Mouse (Mus musculus): ENCODE data around the gene Gm4353. TPM values are rescaled to one million over a fixed set of nuclear protein-coding genes. Genes with fewer than 3 reads are reported as not detected.

The Gm4353 gene
- polyA plus RNA-seq, 1 experiment from 2014 or later, result 0.52 TPM

DNA sequence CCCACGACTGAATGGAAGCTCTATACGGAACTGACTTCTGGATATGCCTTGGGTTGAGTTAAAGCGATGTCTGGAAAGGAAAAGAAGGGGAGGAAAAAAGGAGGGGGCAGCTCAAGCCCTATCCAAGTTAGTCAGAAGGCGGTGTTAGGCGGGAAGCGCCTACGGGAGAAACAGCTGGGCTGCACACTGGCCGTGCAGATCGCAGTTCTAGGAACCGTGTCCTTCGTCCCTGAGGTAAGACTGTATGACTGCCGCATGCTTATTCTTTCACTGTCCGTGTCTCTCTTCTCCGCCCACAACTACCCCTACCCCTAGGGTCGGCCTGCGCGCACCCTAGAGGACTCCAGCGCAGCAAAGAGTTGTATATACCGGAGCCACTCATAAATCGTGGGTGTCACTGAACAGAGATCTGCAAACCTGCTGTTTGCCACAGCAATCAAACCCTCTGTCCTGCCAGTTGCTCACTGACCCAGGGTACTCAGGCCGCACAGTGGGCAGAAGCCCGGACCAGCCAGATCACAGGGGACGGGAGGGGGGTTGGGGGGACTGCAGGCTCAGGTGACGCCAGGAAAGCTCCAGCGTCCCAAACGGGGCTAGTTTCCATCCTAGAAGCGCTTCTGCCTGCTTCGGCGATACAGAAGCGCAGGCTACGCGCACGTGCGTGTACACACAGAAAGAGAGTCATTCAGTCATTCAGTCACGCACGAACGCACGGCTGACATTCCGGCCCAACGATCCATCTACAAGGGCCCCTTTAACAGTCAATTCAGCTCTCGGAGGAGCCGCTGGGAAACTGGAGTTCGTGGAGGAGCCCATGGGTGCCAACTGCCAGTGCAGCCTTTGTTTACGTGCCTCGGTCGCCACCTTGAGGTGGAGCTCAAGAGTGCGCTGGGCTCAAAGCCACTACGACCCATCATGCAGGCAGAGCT lies 44.6 kb downstream of the Gm4353 start:
- H3K27ac ChIP-seq (replicated peaks), result no peak overlapping the region; the same call in 1 of the 2 replicates
- H3K4me3 ChIP-seq, result peak overlapping the region; percentile 68
- peaks cover 41% of the 10 kb centered on the region for H3K27me3 ChIP-seq (replicated peaks)
- peaks cover 25% of the 10 kb centered on the region for H3K4me1 ChIP-seq
- WGBS, result under 1% methylated on average over 48 of the region's 48 CpGs
- peak; percentile 25; the same call in 1 of the 2 replicates for ATAC-seq (ENCODE audit: extremely low read depth, insufficient number of reproducible peaks, low FRiP score, low TSS enrichment)
- H3K36me3 ChIP-seq, result no peaks in the 10 kb centered on the region
- H3K9me3 ChIP-seq, result no peaks in the 10 kb centered on the region
- peak overlapping the region; percentile 99 for H3K4me2 ChIP-seq
- H3K9ac ChIP-seq, result peak overlapping the region; percentile 77

DNA sequence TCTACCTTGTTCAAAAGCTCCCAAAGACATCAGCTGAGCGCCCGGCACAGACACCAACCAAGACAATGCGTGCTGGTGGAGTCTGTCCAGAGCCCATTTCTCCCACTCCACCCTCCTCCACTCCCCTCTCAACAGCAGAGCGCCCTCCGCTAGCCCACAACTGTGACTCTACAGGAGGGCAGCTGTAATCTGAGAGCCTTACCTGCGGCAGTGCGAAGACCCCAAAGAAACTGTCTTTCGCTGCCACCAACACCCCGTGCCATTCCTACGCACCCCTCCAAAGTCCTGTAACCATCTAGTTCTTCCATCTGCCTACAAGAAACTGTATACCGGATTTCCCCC lies 45.3 kb downstream of the Gm4353 start, which contains the start of gene 1110004F10Rik:
Gene 1110004F10Rik, plus strand, starts transcription at position 202 of the 342 bp plus-strand sequence.
- Histone ChIP-seq H3K36me3 (no peaks in the 10 kb centered on the region), H3K9me3 (no peaks in the 10 kb centered on the region), H3K27ac (replicated peaks) (no peak within 1 kb of the TSS; the same call in 1 of the 2 replicates), H3K9ac (peak within 1 kb of the TSS; percentile 77), H3K4me1 (peaks cover 25% of the 10 kb centered on the region), H3K4me2 (peak within 1 kb of the TSS; percentile 99), H3K27me3 (replicated peaks) (peaks cover 41% of the 10 kb centered on the region), H3K4me3 (peak within 1 kb of the TSS; percentile 68)
- no peak for ATAC-seq (ENCODE audit: extremely low read depth, insufficient number of reproducible peaks, low FRiP score, low TSS enrichment)
- 0% methylated on average over 11 of the region's 11 CpGs for WGBS

DNA sequence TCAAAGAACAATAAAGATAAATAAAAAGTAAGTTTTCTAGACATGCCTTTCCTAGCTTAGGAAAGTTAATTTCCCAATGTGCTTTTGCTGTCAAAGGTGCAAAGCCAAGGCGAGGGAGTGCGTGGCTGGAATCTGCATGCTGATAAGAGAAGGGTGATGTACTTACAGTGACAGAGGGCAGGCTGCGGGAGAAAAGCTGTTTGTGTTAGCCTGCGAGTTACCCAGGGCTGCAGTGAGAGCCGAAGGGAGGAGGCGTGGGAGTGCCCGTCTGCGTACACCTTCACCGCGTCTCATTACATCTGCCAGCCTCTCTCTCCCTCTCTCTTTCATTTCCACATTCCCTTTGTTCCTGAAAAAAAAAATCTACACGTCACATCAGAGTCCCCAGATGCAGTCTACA lies 45.9 kb downstream of the Gm4353 start, which contains the start of gene Sox6:
Gene Sox6, minus strand, starts transcription at position 286 of the 400 bp plus-strand sequence.
- Histone ChIP-seq H3K4me2 (peak within 1 kb of the TSS; percentile 99), H3K4me3 (peak within 1 kb of the TSS; percentile 68), H3K27ac (replicated peaks) (no peak within 1 kb of the TSS; the same call in 1 of the 2 replicates), H3K9me3 (no peaks in the 10 kb centered on the region), H3K36me3 (no peaks in the 10 kb centered on the region), H3K4me1 (peaks cover 25% of the 10 kb centered on the region), H3K9ac (peak within 1 kb of the TSS; percentile 77), H3K27me3 (replicated peaks) (peaks cover 41% of the 10 kb centered on the region)
- ATAC-seq (ENCODE audit: extremely low read depth, insufficient number of reproducible peaks, low FRiP score, low TSS enrichment), result no peak
- WGBS, result under 1% methylated on average over 11 of the region's 11 CpGs

DNA sequence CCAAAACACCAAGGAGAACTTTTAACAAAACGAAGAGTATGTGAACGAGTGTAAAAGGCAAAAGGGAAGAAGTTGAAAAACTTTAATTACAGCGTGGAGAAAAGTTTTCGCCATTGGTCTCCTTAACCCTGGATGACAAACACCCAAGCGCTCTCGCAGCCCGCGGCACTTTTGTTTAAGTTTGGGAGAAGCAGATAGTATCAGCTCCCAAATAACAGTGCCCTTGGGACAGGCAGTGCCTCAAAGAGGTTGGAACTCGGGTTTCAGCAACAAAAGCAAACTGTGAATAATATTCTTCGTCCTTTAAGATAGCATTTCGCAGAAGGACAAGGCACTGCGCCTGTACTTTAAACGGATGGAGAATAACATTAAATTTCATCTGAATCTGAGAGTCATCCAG lies 46.4 kb downstream of the Gm4353 start:
- no peaks in the 10 kb centered on the region for H3K9me3 ChIP-seq
- peak overlapping the region; percentile 99 for H3K4me2 ChIP-seq
- no peak for ATAC-seq (ENCODE audit: extremely low read depth, insufficient number of reproducible peaks, low FRiP score, low TSS enrichment)
- peak overlapping the region; percentile 68 for H3K4me3 ChIP-seq
- no peak overlapping the region for H3K27ac ChIP-seq (replicated peaks)
- H3K27me3 ChIP-seq (replicated peaks), result peaks cover 41% of the 10 kb centered on the region
- H3K9ac ChIP-seq, result peak overlapping the region; percentile 77
- H3K36me3 ChIP-seq, result no peaks in the 10 kb centered on the region
- peaks cover 25% of the 10 kb centered on the region for H3K4me1 ChIP-seq
- 2% methylated on average over 13 of the region's 13 CpGs for WGBS

DNA sequence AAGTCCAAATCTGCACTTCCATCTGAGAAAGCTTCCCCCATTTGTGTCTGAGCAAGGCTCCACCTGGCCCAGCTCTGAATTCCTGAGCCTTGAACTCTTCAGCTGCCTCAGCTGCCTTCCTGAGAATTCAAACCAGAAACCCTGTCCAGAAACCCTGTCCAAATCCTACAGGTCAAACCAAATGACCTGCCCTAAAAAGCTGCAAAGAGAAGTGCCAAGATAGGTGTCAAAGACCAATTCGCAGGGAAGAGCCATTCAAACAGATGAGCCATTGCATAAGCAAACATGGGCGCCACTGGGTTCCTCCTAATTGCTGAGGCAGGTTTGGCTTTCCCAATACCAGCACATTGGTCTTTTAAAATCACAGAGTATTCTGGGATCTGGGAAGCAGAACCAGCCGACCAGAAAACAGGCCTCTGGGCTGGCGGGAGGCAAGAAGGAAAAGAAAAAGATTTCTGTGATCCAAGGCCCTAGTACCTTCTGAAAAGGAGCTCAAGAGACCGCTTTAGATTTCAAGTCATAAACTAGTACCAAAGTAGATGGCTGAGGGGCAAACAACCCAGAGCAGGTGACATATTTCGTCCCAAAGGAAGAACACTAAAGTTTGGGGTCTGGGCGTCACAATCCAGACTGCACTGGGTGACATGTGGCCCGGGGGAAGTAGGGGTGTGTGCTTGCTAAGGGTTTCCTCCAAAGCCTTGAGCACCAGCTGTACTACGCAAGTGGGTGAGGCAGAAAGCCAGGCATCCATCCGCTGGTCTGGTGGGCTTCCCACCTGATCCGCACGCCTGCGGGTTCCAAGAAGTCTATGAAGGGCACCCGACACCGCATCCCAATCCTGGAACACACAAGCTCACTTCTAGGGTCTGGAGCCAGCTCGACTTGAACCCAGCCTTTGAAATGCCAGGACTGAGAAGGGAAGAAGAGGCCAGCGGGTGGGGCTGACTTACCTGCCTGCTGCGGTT lies 47.6 kb downstream of the Gm4353 start:
- H3K4me3 ChIP-seq, result peak overlapping the region; percentile 14
- ATAC-seq (ENCODE audit: extremely low read depth, insufficient number of reproducible peaks, low FRiP score, low TSS enrichment), result no peak
- peaks cover 41% of the 10 kb centered on the region for H3K27me3 ChIP-seq (replicated peaks)
- peak overlapping the region; percentile 52; the same call in 1 of the 2 replicates for H3K9ac ChIP-seq
- peaks cover 25% of the 10 kb centered on the region for H3K4me1 ChIP-seq
- H3K36me3 ChIP-seq, result no peaks in the 10 kb centered on the region
- 44% methylated on average over 18 of the region's 18 CpGs for WGBS
- H3K4me2 ChIP-seq, result peak overlapping the region; percentile 99
- no peaks in the 10 kb centered on the region for H3K9me3 ChIP-seq
- H3K27ac ChIP-seq (replicated peaks), result no peak overlapping the region

DNA sequence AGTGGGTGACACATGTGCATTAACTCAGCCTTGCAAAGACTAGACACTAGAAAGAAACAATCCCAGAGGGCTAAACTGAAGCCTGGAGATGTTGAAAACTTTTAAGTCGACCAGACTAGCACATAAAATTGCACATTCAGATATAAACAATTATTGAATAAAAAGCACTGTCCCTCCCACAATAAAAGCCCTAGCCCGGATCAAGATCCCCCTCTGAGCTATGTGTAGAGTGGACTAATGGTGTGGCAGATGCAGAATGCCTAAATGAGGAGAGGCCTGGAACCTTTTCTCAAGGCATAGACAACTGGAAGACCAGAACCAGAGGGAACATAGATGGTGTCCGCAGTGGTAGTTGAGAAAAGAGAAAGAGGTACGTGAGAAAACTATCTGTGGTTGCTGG lies 48.9 kb downstream of the Gm4353 start:
- Histone ChIP-seq H3K4me1 (peaks cover 24% of the 10 kb centered on the region), H3K4me3 (no peak overlapping the region), H3K36me3 (no peaks in the 10 kb centered on the region), H3K27me3 (replicated peaks) (peaks cover 41% of the 10 kb centered on the region), H3K27ac (replicated peaks) (no peak overlapping the region), H3K9me3 (no peaks in the 10 kb centered on the region), H3K9ac (no peak overlapping the region), H3K4me2 (peak overlapping the region; percentile 87)
- whole genome bisulfite sequencing, result 61% methylated on average over 4 of the region's 4 CpGs
- no peak for ATAC-seq (ENCODE audit: extremely low read depth, insufficient number of reproducible peaks, low FRiP score, low TSS enrichment)

DNA sequence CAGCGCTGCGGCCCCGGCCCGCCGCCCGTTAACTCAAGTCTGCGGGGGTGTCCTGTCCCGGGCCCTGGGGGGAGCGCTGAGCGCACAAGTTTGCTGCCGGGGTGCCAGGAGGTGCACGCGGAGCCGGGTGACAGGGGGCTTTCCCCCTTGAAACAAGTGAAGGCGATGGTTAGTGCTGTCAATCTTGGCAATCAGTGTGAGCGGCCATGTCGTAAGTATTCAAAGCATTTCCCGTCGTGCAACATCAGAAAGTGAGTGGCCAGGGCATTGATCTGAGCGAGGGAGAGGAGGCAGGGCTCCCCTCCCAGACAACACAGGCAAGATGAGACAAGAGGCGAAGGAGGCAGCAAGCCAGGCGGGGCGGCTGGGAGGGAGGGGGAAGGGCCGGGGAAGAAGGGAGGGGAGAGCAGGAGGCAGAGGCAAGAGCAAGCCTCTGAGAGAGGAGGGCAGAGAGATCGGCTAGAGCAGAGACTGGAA lies 50.1 kb downstream of the Gm4353 start:
- Histone ChIP-seq H3K4me3 (peak overlapping the region; percentile 79), H3K4me1 (peaks cover 32% of the 10 kb centered on the region), H3K27ac (replicated peaks) (peak overlapping the region; percentile 94), H3K36me3 (no peaks in the 10 kb centered on the region), H3K9me3 (no peaks in the 10 kb centered on the region), H3K9ac (peak overlapping the region; percentile 90), H3K4me2 (peak overlapping the region; percentile 87), H3K27me3 (replicated peaks) (peaks cover 39% of the 10 kb centered on the region)
- no peak for ATAC-seq (ENCODE audit: extremely low read depth, insufficient number of reproducible peaks, low FRiP score, low TSS enrichment)
- WGBS, result 2% methylated on average over 25 of the region's 25 CpGs

DNA sequence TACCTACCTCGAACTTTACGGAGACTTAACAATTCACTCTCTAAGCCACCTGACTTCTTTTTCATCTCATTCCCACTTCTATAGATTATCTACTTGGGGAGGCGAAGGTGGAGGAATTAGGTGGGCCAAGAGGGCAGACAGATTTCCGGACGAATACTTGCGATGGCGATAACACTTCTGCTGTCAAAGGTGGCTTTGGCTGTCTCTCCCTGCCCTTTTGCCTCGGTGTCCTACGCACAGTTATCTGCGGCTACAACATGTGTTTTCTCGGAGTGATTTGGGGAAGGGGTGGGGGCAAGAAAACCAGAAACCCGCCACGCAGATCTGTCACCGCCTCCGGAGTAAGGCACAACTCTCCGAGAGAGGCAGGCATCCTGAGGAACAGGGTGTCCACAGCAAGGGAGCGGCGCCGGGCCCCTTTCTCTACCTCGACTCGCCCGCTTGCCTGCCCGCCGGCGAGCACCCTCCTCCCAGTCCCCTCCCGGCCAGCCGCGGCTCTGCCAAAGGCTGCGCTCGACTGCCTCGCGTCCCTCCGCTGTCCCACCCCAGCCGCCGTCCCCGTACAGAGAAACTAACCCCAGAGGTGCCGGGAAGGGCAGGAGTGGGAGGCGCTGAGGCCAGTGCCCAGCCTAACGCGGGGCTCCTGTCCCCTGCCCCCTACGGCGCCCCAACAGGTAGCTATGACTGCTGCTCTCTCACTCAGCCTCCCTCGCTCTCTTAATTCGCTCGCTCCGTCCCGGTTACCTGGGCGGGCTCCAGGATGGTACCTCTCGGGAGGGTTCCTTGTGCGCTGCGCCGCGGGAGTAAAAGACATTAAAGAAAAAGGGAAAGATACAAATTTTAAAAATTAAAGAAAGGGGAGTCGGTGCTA lies 50.8 kb downstream of the Gm4353 start:
- under 1% methylated on average over 53 of the region's 54 CpGs for WGBS
- H3K4me1 ChIP-seq, result peaks cover 27% of the 10 kb centered on the region
- peaks cover 34% of the 10 kb centered on the region for H3K27me3 ChIP-seq (replicated peaks)
- peak overlapping the region; percentile 79 for H3K4me3 ChIP-seq
- peak overlapping the region; percentile 90 for H3K9ac ChIP-seq
- peak; percentile 42; the same call in 1 of the 2 replicates for ATAC-seq (ENCODE audit: extremely low read depth, insufficient number of reproducible peaks, low FRiP score, low TSS enrichment)
- peak overlapping the region; percentile 87 for H3K4me2 ChIP-seq
- no peaks in the 10 kb centered on the region for H3K9me3 ChIP-seq
- no peaks in the 10 kb centered on the region for H3K36me3 ChIP-seq
- H3K27ac ChIP-seq (replicated peaks), result peak overlapping the region; percentile 94

Data from heart, embryonic 13.5 days (tissue).